Mouse (Mus musculus) intestine, embryonic 14.5 days (tissue): Measurements from ENCODE around the gene Cxcr6. TPM values are rescaled to one million over a fixed set of nuclear protein-coding genes. Genes with fewer than 3 reads are reported as not detected.
"Not testable (repeated sequence)": the region's sequence is repeated elsewhere in the genome, so short reads cannot be mapped to it uniquely, and the experiment has no call there.

Source experiments
- ATAC-seq: fragments of 200-750 bp; cut with Nextera tagmentation; replicated peaks from 2 replicates; pipeline ENCODE4 v1.8.0; 2017; ENCODE audit warnings: low read depth, moderate number of reproducible peaks, moderate TSS enrichment, moderate library complexity; ENCODE audit not compliant: low FRiP score, low TSS enrichment
- DNase-seq: peaks from one replicate; pipeline ENCODE4 v3.0.0-alpha.2; 2018; ENCODE audit warnings: low spot score
- H3K27ac ChIP-seq: fragments of 300-500 bp; sonication (generic); 2 replicates; pipeline ENCODE4 v1.5.1; 2014; ENCODE audit warnings: low read depth, mild to moderate bottlenecking, control low read depth
- H3K27me3 ChIP-seq: fragments of 300-500 bp; sonication (generic); replicated peaks from 2 replicates; pipeline ENCODE4 v1.6.1; 2014; ENCODE audit warnings: low read length, control low read depth; ENCODE audit not compliant: control insufficient read depth, insufficient read depth
- H3K36me3 ChIP-seq: fragments of 300-500 bp; sonication (generic); 2 replicates; pipeline ENCODE4 v1.6.1; 2014; ENCODE audit warnings: low read length, control low read depth; ENCODE audit not compliant: control insufficient read depth, insufficient read depth
- H3K4me1 ChIP-seq: fragments of 300-500 bp; sonication (generic); replicated peaks from 2 replicates; pipeline ENCODE4 v1.6.1; 2014; ENCODE audit warnings: low read length, control low read depth, mixed read lengths; ENCODE audit not compliant: control insufficient read depth, insufficient read depth
- H3K4me2 ChIP-seq: fragments of 300-500 bp; sonication (generic); 2 replicates; pipeline ENCODE4 v1.6.1; 2014; ENCODE audit warnings: low read length
- H3K4me3 ChIP-seq: fragments of 300-500 bp; sonication (generic); 2 replicates; pipeline ENCODE4 v1.5.1; 2014; ENCODE audit warnings: low read depth, low read length, control low read depth, mixed read lengths
- H3K9ac ChIP-seq: fragments of 300-500 bp; sonication (generic); 2 replicates; pipeline ENCODE4 v1.6.1; 2014; ENCODE audit warnings: mild to moderate bottlenecking, low read length
- H3K9me3 ChIP-seq: fragments of 300-500 bp; sonication (generic); 2 replicates; pipeline ENCODE4 v1.6.1; 2016; ENCODE audit warnings: low read length, control low read depth; ENCODE audit not compliant: control insufficient read depth
- WGBS: fragments of 180-500 bp; shearing (Covaris S2); extraction: QIAGEN DNeasy Blood & Tissue Kit; methylation state at CpG from one replicate; pipeline ENCODE4 v1.1.7; 2014; 5-methylcytosine and 5-hydroxymethylcytosine counted together
- polyA plus RNA-seq: library from polyadenylated mRNA; unstranded; fragments of >200 nt; fragmentation: Nextera tagmentation; extraction: Ambion mirVana; gene quantifications from 2 replicates; pipeline ENCODE4 v1.2.1, GENCODE M21; 2014

Gene Cxcr6
- polyA plus RNA-seq, 1 experiment from 2014 or later, result 1.3 TPM

DNA sequence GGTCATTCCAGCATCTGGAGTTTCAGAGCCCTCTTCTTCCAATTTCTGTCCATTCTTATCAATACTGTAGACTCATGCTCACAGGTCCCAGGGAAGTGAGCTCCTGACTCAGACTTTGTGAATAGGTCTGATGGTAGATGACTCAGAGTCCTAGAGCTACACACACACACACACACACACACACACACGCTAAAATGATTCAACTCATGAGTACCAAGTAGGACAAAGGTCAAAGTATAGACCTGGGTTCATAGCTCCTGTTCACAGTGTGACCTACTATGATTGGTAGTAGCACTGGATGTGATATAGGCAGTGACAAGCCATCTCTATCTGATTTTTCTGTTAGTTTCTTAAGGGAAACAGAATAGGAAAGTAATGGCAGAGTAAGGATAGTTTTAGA lies 37.8 kb upstream of the Cxcr6 start:
- H3K27me3 ChIP-seq, result no peaks in the 10 kb centered on the region
- H3K4me1 ChIP-seq, result no peaks in the 10 kb centered on the region; the same call in 1 of the 2 replicates
- no peaks in the 10 kb centered on the region for H3K36me3 ChIP-seq
- ATAC-seq (no peak), DNase-seq (no peak)
- no peak overlapping the region for H3K27ac ChIP-seq
- no peak overlapping the region for H3K4me3 ChIP-seq
- 79% methylated on average over 1 of the region's 1 CpGs for WGBS
- no peak overlapping the region for H3K4me2 ChIP-seq
- no peaks in the 10 kb centered on the region for H3K9me3 ChIP-seq
- H3K9ac ChIP-seq, result no peak overlapping the region

- WGBS, result 47% methylated on average over 6 of the region's 6 CpGs
- Histone ChIP-seq H3K4me3 (no peak overlapping the region), H3K27me3 (no peaks in the 10 kb centered on the region), H3K4me2 (no peak overlapping the region), H3K9ac (no peak overlapping the region), H3K4me1 (no peaks in the 10 kb centered on the region; the same call in 1 of the 2 replicates), H3K27ac (no peak overlapping the region), H3K36me3 (no peaks in the 10 kb centered on the region), H3K9me3 (no peaks in the 10 kb centered on the region)
- DNase-seq, result no peak
- ATAC-seq, result no peak
These were observed 36.7 kb upstream of the Cxcr6 start for GRCm38 (mm10) chr9:123769532-123769931.

DNA sequence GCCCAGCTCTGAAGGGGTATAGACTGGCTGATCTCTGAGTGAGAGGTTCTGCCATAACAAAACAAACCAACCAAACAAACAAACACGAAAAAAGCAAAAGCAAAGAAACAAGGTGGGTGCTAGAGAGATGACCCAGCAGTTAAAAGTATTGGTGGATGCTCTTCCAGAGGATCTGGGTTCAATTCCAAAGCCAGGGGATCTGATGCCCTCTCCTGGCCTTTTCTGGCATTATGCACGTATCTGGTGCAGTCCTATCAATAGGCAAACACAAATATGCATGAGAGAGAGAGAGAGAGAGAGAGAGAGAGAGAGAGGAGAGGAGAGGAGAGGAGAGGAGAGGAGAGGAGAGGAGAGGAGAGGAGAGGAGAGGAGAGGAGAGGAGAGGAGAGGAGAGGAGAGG lies 33.0 kb upstream of the Cxcr6 start:
- not testable (repeated sequence) for H3K4me1 ChIP-seq, H3K9me3 ChIP-seq, H3K27me3 ChIP-seq, ATAC-seq, H3K9ac ChIP-seq, H3K36me3 ChIP-seq, DNase-seq, H3K4me3 ChIP-seq, H3K4me2 ChIP-seq, H3K27ac ChIP-seq
- WGBS, result 39% methylated on average over 2 of the region's 2 CpGs

- no peak overlapping the region for H3K27ac ChIP-seq
- 0 out of 2 replicates have a peak, but pooled peaks cover 2% of the 10 kb centered on the region for H3K9me3 ChIP-seq
- no peak overlapping the region for H3K4me2 ChIP-seq
- ATAC-seq (no peak), DNase-seq (no peak)
- H3K27me3 ChIP-seq, result no peaks in the 10 kb centered on the region
- peaks cover 45% of the 10 kb centered on the region for H3K36me3 ChIP-seq
- no peak overlapping the region for H3K4me3 ChIP-seq
- 70% methylated on average over 4 of the region's 4 CpGs for WGBS
- H3K4me1 ChIP-seq, result no peaks in the 10 kb centered on the region
- H3K9ac ChIP-seq, result no peak overlapping the region
These were observed 17.3 kb upstream of the Cxcr6 start for GRCm38 (mm10) chr9:123788855-123789529.

GRCm38 (mm10) chr9:123796174-123796573 lies 10.1 kb upstream of the Cxcr6 start:
- Histone ChIP-seq H3K27me3 (no peaks in the 10 kb centered on the region), H3K4me3 (no peak overlapping the region), H3K9ac (no peak overlapping the region), H3K27ac (no peak overlapping the region), H3K9me3 (no peaks in the 10 kb centered on the region), H3K4me1 (no peaks in the 10 kb centered on the region), H3K36me3 (peaks cover 72% of the 10 kb centered on the region), H3K4me2 (no peak overlapping the region)
- ATAC-seq (no peak), DNase-seq (peak; percentile 72)
- 58% methylated on average over 3 of the region's 3 CpGs for WGBS

GRCm38 (mm10) chr9:123801527-123801926 lies 4.7 kb upstream of the Cxcr6 start:
- no peak for ATAC-seq
- H3K4me2 ChIP-seq, result no peak overlapping the region

GRCm38 (mm10) chr9:123802421-123802820 lies 3.9 kb upstream of the Cxcr6 start:
- DNase-seq, result no peak
- no peak for ATAC-seq
- Histone ChIP-seq H3K9ac (no peak overlapping the region), H3K27me3 (no peaks in the 10 kb centered on the region), H3K4me1 (no peaks in the 10 kb centered on the region), H3K27ac (no peak overlapping the region), H3K4me2 (no peak overlapping the region), H3K9me3 (no peaks in the 10 kb centered on the region), H3K36me3 (peaks cover 32% of the 10 kb centered on the region; the same call in 1 of the 2 replicates), H3K4me3 (no peak overlapping the region)
- 92% methylated on average over 2 of the region's 2 CpGs for WGBS

More at GRCm38 (mm10) chr9:123801527-123801926, 4.7 kb upstream of the Cxcr6 start:
- no peaks in the 10 kb centered on the region for H3K4me1 ChIP-seq
- H3K9me3 ChIP-seq, result no peaks in the 10 kb centered on the region
- peaks cover 40% of the 10 kb centered on the region for H3K36me3 ChIP-seq
- H3K4me3 ChIP-seq, result no peak overlapping the region
- H3K27me3 ChIP-seq, result no peaks in the 10 kb centered on the region
- WGBS, result 92% methylated on average over 1 of the region's 1 CpGs
- no peak overlapping the region for H3K9ac ChIP-seq
- no peak overlapping the region for H3K27ac ChIP-seq
- no peak for DNase-seq

DNA sequence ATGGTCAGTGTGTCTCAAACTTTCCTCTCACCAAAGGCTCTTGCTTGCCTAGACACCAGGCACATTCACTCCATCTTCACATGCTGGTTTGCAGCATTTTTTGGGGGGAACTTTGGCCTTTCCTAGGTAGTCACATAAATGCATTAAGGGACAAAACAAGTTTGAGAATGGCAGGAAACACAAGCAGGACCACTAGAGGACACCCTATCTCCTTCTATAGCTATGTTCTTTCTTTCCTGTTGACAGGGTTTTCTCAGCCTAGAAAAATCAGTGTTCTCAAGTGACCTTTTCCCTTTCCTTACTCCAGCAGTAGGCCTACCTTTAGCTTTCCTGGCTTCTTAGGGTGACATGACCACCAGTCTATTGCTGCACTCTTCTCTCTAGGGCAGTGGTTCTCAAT lies 3.4 kb upstream of the Cxcr6 start:
- Histone ChIP-seq H3K27ac (no peak overlapping the region), H3K9ac (no peak overlapping the region), H3K36me3 (peaks cover 32% of the 10 kb centered on the region; the same call in 1 of the 2 replicates), H3K27me3 (no peaks in the 10 kb centered on the region), H3K4me2 (no peak overlapping the region), H3K9me3 (no peaks in the 10 kb centered on the region), H3K4me3 (no peak overlapping the region), H3K4me1 (no peaks in the 10 kb centered on the region)
- no peak for ATAC-seq
- no peak for DNase-seq

DNA sequence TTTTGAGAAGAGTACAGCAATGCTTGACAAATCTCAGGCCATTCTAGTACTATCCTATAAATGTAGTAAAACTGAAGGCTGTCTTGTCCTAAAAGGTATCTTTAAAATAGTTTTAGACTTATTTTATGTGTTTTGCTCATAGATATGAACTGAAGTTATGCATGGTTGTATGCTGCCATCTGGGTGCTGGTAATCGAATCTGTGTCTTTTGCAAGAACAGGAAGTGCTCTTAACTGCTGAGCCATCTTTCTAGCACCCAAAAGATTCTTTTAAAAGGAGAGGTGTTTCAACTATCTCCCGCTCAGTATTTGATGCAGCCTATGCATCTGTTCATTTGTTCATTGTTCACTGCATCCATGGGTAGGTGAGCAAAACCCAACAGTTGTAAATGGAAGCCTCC lies 1.0 kb upstream of the Cxcr6 start:
- H3K4me2 ChIP-seq, result no peak overlapping the region
- no peak overlapping the region for H3K9ac ChIP-seq
- no peaks in the 10 kb centered on the region for H3K9me3 ChIP-seq
- H3K27ac ChIP-seq, result no peak overlapping the region
- H3K4me1 ChIP-seq, result no peaks in the 10 kb centered on the region
- 89% methylated on average over 2 of the region's 2 CpGs for WGBS
- no peak for DNase-seq
- no peak for ATAC-seq
- H3K27me3 ChIP-seq, result no peaks in the 10 kb centered on the region
- no peak overlapping the region for H3K4me3 ChIP-seq
- peaks cover 28% of the 10 kb centered on the region; the same call in 1 of the 2 replicates for H3K36me3 ChIP-seq
